Mouse (Mus musculus) E14TG2a.4 (cell line): ENCODE data around the gene Tbc1d2b.

Experiments
- CTCF ChIP-seq: conservative IDR thresholded peaks from 2 replicates; pipeline ENCODE4 v1.5.1; 2014; ENCODE audit warnings: low read length
- NANOG ChIP-seq: IDR thresholded peaks from 2 replicates; pipeline ENCODE4 v1.6.1; 2014; ENCODE audit warnings: borderline replicate concordance, low read length, mixed read lengths
- POU5F1 ChIP-seq: IDR thresholded peaks from 2 replicates; pipeline ENCODE4 v1.6.1; 2014; ENCODE audit warnings: low read length, borderline replicate concordance

DNA sequence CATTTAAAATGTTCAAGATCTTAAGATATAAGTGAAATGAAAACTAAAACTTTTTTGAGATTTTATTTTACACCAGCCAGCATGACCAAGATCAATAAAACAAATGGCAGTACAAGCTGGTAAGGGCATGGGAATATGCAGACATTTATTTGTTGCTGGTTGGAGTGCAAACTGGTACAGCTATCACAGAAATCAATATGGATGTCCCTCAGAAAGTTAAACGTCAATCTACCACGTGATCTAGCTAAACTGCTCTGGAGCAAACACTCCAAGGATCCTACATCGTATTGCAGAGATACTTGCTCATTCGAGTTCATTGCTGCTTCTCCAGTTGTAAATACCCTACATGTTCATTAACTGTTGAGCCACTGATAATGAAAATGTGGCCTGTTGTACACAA, 32.1 kb upstream of the Tbc1d2b start:
- no peak for TF ChIP-seq CTCF
- TF ChIP-seq POU5F1 = no peak
- TF ChIP-seq NANOG = no peak
